ENCODE assay signal across 11 mouse cellular contexts in the genomic region with DNA sequence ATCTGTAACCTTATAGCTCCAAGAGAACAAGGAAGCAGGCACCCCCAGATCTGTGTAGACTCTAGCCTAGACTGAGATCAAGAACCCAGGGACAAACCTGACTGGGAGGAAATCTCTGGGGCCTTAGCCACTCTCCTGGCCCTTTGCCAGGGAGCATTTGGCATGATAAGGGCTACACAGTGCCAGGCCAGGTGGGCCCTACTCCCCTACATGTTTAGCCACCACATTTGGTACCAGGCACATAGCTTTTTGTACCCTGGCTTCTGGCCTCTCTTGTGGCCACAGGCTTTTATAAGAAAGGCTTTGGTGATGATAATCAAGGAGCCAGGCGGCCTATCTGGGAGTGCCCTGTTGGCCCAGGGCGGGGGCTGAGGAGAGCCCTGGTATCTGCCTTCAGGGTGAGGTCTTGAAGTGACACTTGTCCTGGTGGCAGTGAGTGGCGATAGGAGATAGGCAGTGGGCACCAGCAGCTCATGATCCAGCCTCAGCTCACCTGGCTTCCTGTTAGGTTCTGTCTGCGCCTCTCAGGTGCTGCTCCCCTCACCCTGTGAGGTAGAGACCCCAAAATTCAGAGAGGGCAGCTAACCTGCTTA. TPM values are rescaled to one million over a fixed set of nuclear protein-coding genes. Genes with fewer than 3 reads are reported as not detected.
DNase-seq lines count a peak whose midpoint lies in the region; ATAC-seq lines count a peak whose summit lies in the region.
"Had no signal": no experiment of that assay in that cellular context is flagged by ENCODE, and none has a peak within 500 bp of the region (broad histone marks: within the 10 kb centered on the region; RNA-seq: fewer than 3 reads in every experiment).

No protein-coding gene starts in this region.

- intact Hi-C loops in heart, postnatal 36 days (cut with DNase I): no loop called here
- intact Hi-C loops in gastrocnemius, postnatal 36 days (cut with DNase I): no loop called here

- no peak for DNase-seq in heart, postnatal 36 days
- peak; percentile 40 for DNase-seq in urinary bladder, postnatal 14 days (ENCODE audit: low spot score)
- DNase-seq in urinary bladder, adult 2 months (ENCODE audit: low spot score): no peak
- peak; percentile 81 for DNase-seq in liver, embryonic 13.5 days
- DNase-seq in gastrocnemius, postnatal 36 days: no peak
- DNase-seq in layer of hippocampus, adult 9-11 months: no peak
- DNase-seq in kidney, adult 18-20 months: no peak
- DNase-seq: gastrocnemius, postnatal 10 days; kidney, adult 2 months had no signal

- H3K4me3 ChIP-seq in heart, embryonic 11.5 days (ENCODE audit: low read depth, low read length): no peak overlapping the region
- H3K4me3 ChIP-seq in liver, embryonic 13.5 days (replicated peaks): peak overlapping the region; percentile 22; the same call in 1 of the 2 replicates

- H3K9me3 ChIP-seq in heart, embryonic 11.5 days (replicated peaks; ENCODE audit: control insufficient read depth, low read length): no peaks in the 10 kb centered on the region
- H3K9me3 ChIP-seq in liver, embryonic 13.5 days (replicated peaks): no peaks in the 10 kb centered on the region

- H3K27me3 ChIP-seq in heart, embryonic 11.5 days (ENCODE audit: control insufficient read depth, insufficient read depth, low read length): no peaks in the 10 kb centered on the region
- H3K27me3 ChIP-seq in liver, embryonic 13.5 days: no peaks in the 10 kb centered on the region

- 59% methylated on average over 4 of the region's 4 CpGs for WGBS in heart, embryonic 11.5 days (ENCODE audit: insufficient replicate concordance)
- WGBS in liver, embryonic 13.5 days (ENCODE audit: insufficient replicate concordance): 25% methylated on average over 4 of the region's 4 CpGs

- peak overlapping the region; percentile 28; the same call in 1 of the 2 replicates for H3K9ac ChIP-seq in heart, embryonic 11.5 days (ENCODE audit: low read depth, low read length)
- H3K9ac ChIP-seq in liver, embryonic 13.5 days: peak overlapping the region; percentile 74

- H3K4me1 ChIP-seq in heart, embryonic 11.5 days (ENCODE audit: control insufficient read depth, insufficient read depth, low read length): peaks cover 75% of the 10 kb centered on the region
- peaks cover 94% of the 10 kb centered on the region for H3K4me1 ChIP-seq in liver, embryonic 13.5 days (replicated peaks)

- H3K36me3 ChIP-seq in heart, embryonic 11.5 days (ENCODE audit: control insufficient read depth, insufficient read depth, low read length): no peaks in the 10 kb centered on the region
- H3K36me3 ChIP-seq in liver, embryonic 13.5 days: no peaks in the 10 kb centered on the region

- no peak for ATAC-seq in heart, embryonic 11.5 days (replicated peaks; ENCODE audit: insufficient number of reproducible peaks, low FRiP score, low TSS enrichment)
- ATAC-seq in liver, embryonic 13.5 days (ENCODE audit: low read depth): peak; percentile 93

- no peak overlapping the region for H3K4me2 ChIP-seq in heart, embryonic 11.5 days
- peak overlapping the region; percentile 67 for H3K4me2 ChIP-seq in liver, embryonic 13.5 days
- H3K4me2 ChIP-seq: midbrain, embryonic 11.5 days had no signal

- H3K27ac ChIP-seq in heart, embryonic 11.5 days (ENCODE audit: low read depth, low read length): no peak overlapping the region
- peak overlapping the region; percentile 93 for H3K27ac ChIP-seq in liver, embryonic 13.5 days

RNA-seq across cellular contexts. Expression of a gene that starts 25.6 kb away (rescaled TPM):
- polyA plus RNA-seq in heart, embryonic 11.5 days (2014; fragmentation: Nextera tagmentation; extraction: Ambion mirVana): 4.8 and 7.0 TPM in 2 replicates
- 10 to 100 TPM; 17.6 to 18.8 TPM for total RNA-seq in heart, postnatal 36 days (2021)
- polyA plus RNA-seq in urinary bladder, adult 2 months (2012; rRNA removed): 30.7 and 43.4 TPM in 2 replicates
- polyA plus RNA-seq in liver, embryonic 13.5 days (2015; fragmentation: Nextera tagmentation; extraction: Ambion mirVana): 2.7 and 3.1 TPM in 2 replicates
- total RNA-seq in gastrocnemius, postnatal 36 days (2021): 1 to 10 TPM; 8.3 to 9.8 TPM

RNA-seq across cellular contexts. Expression of a gene that starts 41.8 kb away (rescaled TPM):
- 13.3 and 15.5 TPM in 2 replicates for polyA plus RNA-seq in heart, embryonic 11.5 days (2014; fragmentation: Nextera tagmentation; extraction: Ambion mirVana)
- total RNA-seq in heart, postnatal 36 days (2021): 10 to 100 TPM; 82.0 to 88.2 TPM
- polyA plus RNA-seq in urinary bladder, adult 2 months (2012; rRNA removed): 24.7 and 35.5 TPM in 2 replicates
- polyA plus RNA-seq in liver, embryonic 13.5 days (2015; fragmentation: Nextera tagmentation; extraction: Ambion mirVana): 5.5 and 7.1 TPM in 2 replicates
- total RNA-seq in gastrocnemius, postnatal 36 days (2021): 10 to 100 TPM; 85.6 to 88.5 TPM

Comparison
In these comparisons a context has a peak if more than half of its experiments do, and no peak if none do; other contexts are left out.
1. DNase-seq: peak in urinary bladder, postnatal 14 days (single experiment) and liver, embryonic 13.5 days (single experiment); none in heart, postnatal 36 days (0 of 2), urinary bladder, adult 2 months (single experiment), gastrocnemius, postnatal 36 days (0 of 2), layer of hippocampus, adult 9-11 months (single experiment) and kidney, adult 18-20 months (single experiment).